Mouse (Mus musculus): Measurements from ENCODE around the gene Rnf126.

DNA sequence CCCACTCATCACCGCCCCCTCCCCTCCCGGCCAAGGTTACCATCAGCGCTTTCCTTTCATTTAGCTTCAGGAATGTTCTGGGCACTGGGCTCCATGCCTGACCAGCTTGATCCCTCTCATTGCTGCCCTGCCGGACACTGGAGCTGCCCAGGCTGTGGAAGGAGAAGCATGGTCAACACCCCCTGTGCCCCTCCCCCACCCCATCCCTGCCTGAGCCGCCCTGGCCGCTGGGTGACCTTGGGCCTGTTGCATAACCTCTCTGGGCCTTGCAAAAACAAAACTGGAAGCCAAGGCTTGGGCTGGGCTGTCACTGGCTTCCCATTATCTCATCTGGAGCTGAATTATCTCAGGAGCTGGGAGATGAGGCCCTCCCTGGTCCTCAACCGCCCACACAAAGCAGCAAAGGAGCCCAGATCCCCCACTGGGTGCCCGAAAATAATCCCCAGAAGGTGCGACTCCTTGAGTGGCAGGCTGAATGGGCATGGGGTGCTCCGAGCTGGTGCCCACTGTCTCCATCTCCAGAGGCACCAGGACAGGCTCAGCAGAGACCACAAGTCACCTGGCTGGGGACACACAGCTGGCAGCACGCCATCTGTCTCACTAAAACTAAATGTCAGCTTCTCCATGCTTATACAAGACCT is 35.7 kb upstream of the Rnf126 start:
- no peak for TF ChIP-seq CTCF (IDR thresholded peaks at IDR 0.05; ENCODE audit: low read depth, low read length)
- TF ChIP-seq EP300 (IDR thresholded peaks at IDR 0.05; ENCODE audit: insufficient read depth, low read depth, low read length) = peak; percentile 85
